Mouse (Mus musculus): Measurements from ENCODE around the gene Rnf216.
A peak's percentile ranks its signal among the peaks of the same experiment; 100 is the strongest.
"Not testable (repeated sequence)": the region's sequence is repeated elsewhere in the genome, so short reads cannot be mapped to it uniquely, and the experiment has no call there.

Gene Rnf216

GRCm38 (mm10) chr5:143112281-143113246 is at the start of gene Rnf216:
Gene Rnf216, minus strand, starts transcription at chr5:143112994.
- DNase-seq (ENCODE audit: low read depth), result peak; percentile 82

DNA sequence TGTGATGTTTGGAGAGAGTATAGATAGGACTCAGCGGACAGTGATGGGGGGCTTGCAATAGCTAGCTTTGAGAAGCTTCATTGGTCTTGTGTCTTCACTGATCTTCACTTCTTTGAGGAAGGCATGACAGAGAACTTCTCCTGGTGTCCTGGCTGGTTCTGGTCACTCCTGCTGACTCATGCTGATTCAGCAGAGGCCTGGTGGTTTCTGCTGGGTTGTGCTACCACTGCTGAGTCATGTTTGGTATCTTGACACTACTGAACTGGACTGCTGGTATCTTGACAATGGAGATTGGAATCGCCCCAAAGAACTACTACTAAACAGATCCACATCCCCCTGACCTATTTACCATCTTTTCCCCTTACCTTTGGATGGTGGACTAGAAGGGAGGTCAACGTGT is 42.7 kb upstream of the Rnf216 start:
- no peak for DNase-seq (ENCODE audit: low read depth)

- DNase-seq (ENCODE audit: low read depth), result no peak
Observed at GRCm38 (mm10) chr5:143153756-143154155, 41.0 kb upstream of the Rnf216 start.

- no peak for DNase-seq (ENCODE audit: low read depth)
Observed at GRCm38 (mm10) chr5:143150044-143150443, 37.2 kb upstream of the Rnf216 start.

- no peak for DNase-seq (ENCODE audit: low read depth)
Observed at GRCm38 (mm10) chr5:143149536-143149935, 36.7 kb upstream of the Rnf216 start.

- no peak for DNase-seq (ENCODE audit: low read depth)
Observed at GRCm38 (mm10) chr5:143148661-143149060, 35.9 kb upstream of the Rnf216 start.

DNA sequence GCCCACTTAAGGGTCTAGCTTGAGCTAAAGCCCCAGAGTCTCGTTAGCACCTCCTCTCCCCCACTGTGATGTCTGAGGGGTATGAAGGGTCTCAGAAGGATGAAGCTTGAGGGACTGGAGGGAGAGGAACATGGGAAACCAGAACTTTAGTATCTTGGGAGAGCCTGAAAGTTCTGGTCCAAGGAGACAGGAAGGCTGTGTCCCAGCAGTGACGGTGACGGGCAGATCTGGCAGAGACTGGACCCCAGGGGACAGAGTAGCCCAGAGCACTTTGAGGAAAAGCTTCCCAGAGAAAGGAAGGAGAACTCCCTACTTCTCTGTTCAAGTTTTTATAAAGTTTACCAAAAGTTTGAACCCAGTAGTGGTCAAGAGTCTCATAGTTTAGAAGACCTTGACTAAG is 34.7 kb upstream of the Rnf216 start, which contains the start of gene Olfr718-ps1:
Olfr718-ps1 (minus strand) TSS at position 101 of the 400 bp plus-strand sequence.
- no peak for DNase-seq (ENCODE audit: low read depth)

DNA sequence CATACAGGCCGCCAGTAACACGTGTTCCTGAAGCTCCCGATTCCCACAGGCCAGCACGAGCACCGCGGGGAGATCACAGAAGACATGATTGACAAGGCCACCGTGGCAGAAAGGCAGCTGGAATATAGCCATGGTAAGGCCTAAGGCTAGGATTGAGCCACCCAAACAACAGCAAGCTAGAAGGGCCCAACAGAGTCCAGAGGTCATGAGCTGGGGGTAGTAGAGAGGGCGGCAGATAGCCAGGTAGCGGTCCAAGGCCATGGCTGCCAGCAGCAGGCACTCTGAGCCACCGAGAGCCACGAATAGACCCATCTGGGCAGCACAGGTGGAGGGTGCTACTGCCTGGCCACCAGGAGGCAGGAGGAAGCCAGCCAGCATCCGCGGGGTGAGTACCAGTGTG is 24.8 kb upstream of the Rnf216 start:
- DNase-seq (ENCODE audit: low read depth), result no peak

GRCm38 (mm10) chr5:143135042-143135441 is 22.2 kb upstream of the Rnf216 start:
- DNase-seq (ENCODE audit: low read depth), result no peak

- not testable (repeated sequence) for DNase-seq (ENCODE audit: low read depth)
Observed at GRCm38 (mm10) chr5:143134216-143135010, 21.6 kb upstream of the Rnf216 start.

DNA sequence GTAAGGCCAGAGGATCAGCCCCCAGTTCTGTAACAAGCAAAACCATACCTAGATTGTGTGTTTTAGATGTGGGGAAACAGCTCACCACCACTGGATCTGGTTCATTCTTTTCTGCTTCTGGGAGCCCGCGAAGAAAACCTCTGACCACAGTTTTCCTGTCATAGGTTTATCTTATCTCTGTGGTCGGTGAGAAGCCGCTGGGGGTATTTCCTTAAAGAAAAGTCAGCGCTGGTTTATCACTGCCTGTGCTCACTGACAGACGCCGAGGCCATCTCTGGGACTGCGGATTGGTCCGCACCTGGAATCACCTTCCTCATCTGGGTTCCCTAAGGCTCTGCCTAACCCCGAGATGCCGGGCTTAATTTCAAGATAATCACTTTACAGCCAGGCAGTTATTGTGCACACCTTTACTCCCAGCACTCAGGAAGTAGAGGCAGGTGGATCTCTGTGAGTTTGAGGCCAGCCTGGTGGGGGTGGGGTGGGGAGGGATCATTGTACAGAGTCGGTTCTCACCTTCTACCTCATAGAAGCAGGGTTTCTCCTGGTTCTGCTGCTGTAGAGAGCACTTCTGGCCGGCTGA is 20.2 kb upstream of the Rnf216 start:
- DNase-seq (ENCODE audit: low read depth), result peak; percentile 73

DNA sequence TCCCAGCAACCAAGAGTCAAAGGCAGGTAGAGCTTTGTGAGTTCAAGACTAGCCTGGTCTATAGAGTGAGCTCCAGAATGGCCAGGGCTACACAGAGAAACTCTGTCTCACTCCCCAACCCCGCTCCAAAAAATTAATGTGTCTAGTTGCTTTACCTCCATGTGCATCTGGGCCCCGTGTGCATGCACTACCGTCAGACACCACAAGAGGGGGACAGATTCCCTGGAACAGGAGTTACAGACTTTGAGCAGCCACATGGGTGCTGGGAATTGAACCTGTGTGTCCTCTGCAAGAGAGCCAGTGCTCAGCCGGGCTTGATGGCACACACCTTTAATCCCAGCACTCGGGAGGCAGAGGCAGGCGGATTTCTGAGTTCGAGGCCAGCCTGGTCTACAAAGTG is 17.5 kb upstream of the Rnf216 start:
- peak; percentile 47 for DNase-seq (ENCODE audit: low read depth)

- DNase-seq (ENCODE audit: low read depth), result no peak
Observed at GRCm38 (mm10) chr5:143129101-143129500, 16.3 kb upstream of the Rnf216 start.

GRCm38 (mm10) chr5:143127837-143128236 is 15.0 kb upstream of the Rnf216 start:
- DNase-seq (ENCODE audit: low read depth), result no peak

- no peak for DNase-seq (ENCODE audit: low read depth)
Observed at GRCm38 (mm10) chr5:143126908-143127307, 14.1 kb upstream of the Rnf216 start.

GRCm38 (mm10) chr5:143126089-143126488 is 13.3 kb upstream of the Rnf216 start:
- no peak for DNase-seq (ENCODE audit: low read depth)

GRCm38 (mm10) chr5:143125601-143126000 is 12.8 kb upstream of the Rnf216 start:
- DNase-seq (ENCODE audit: low read depth), result no peak

DNA sequence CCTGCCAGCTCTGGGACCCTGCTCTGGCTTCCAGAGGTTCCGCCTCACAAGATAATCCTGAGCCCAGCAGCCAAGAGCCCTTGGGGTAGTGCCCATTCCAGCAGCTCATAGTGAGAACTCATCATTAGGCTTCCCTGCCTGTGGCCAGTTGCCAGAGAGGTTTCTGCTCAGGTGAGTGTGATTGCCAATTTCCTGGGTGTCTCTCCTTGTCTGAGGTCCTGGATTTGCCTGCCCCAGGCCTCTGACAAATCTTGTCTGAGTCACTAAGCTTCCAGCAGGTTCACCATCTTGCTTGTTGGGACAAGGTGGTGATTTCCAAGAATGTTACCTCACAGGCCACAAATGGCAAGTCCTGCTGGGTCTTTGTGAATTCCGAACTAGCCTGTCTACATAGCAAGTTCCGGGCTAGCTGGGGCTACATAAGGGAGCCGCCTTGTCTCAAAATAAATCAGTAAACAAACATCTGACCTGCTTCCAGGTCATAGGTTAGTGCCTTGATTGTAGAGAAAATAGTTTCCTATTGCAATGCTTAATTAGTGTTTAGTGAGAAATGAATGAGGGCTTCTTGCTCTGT is 12.1 kb upstream of the Rnf216 start:
- no peak for DNase-seq (ENCODE audit: low read depth)

DNA sequence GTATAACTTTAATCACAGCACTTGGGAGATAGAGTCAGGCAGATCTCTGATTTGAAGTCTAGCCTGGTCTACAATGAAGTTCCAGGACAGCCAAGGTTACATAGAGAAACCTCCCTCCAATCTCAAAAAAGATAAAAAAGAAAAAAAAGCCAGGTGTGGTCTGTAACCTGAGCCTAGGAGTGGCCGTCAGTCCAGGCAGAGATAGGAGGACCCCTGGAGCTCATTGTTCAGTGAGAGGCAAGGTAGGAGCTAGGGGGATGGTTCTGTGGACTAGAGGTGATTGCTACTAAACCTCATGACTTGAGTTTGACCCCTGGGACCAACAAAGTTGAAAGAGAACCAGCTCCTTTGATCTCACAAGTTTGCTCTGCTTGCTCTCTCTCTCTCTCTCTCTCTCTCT is 9.9 kb upstream of the Rnf216 start:
- DNase-seq (ENCODE audit: low read depth), result no peak

GRCm38 (mm10) chr5:143122125-143122524 is 9.3 kb upstream of the Rnf216 start:
- no peak for DNase-seq (ENCODE audit: low read depth)

DNA sequence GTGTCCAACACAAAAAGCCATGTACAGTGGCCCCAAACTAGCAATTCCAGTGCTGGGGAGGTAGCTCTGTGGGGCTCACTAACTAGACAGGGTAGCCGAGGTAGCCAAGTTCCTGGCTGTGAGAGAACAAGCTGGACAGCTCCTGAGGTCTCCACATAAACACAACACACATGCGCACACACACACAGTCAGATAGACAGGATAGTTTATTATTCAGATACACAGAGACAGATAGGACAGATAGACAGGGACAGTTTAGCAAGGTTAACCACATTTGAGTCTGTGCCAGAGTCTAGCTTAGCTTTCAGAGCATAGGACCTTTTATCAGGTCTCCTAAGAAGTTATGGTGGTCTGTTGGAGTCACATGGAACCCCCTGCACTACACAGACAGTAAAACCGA is 6.0 kb downstream of the Rnf216 start:
- no peak for DNase-seq (ENCODE audit: low read depth)

GRCm38 (mm10) chr5:143103231-143103630 is 9.6 kb downstream of the Rnf216 start:
- no peak for DNase-seq (ENCODE audit: low read depth)
